Mouse (Mus musculus): ENCODE results near the gene Kif24. TPM values are rescaled to one million over a fixed set of nuclear protein-coding genes. Genes with fewer than 3 reads are reported as not detected.
A peak's percentile ranks its signal among the peaks of the same experiment; 100 is the strongest.

The Kif24 gene
- polyA plus RNA-seq, 1 experiment = 1.2 TPM

DNA sequence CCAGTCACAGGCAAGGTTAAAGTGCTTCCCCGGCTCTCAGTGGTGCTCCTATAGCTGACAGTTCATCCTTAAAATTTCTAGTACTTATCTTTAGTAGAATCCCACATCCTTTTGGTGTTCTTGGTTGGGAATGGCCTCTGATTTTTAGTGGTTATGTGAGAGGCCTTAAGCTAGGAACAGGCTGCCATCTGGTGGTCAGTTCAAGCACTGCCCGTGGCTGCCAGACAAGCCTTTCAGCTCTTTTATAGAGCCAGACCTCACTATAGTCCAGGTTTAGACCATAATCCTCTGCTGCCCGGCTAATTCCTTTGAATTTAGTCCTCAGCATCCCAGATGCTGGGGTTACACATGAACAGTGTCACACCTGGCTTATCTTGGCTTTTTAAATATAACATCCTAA is 74.6 kb downstream of the Kif24 start:
- TF ChIP-seq GATA1 (IDR thresholded peaks at IDR 0.05; ENCODE audit: borderline replicate concordance, low read length) (no peak), FLI1 (IDR thresholded peaks at IDR 0.05; ENCODE audit: low read length) (no peak)
- H3K36me3 ChIP-seq (replicated peaks; ENCODE audit: low read length) = peaks cover 97% of the 10 kb centered on the region
- no peaks in the 10 kb centered on the region for H3K27me3 ChIP-seq (replicated peaks)
- H3K4me3 ChIP-seq (replicated peaks) = no peak overlapping the region
- peaks cover 52% of the 10 kb centered on the region for H3K4me1 ChIP-seq
- no peaks in the 10 kb centered on the region for H3K9me3 ChIP-seq

DNA sequence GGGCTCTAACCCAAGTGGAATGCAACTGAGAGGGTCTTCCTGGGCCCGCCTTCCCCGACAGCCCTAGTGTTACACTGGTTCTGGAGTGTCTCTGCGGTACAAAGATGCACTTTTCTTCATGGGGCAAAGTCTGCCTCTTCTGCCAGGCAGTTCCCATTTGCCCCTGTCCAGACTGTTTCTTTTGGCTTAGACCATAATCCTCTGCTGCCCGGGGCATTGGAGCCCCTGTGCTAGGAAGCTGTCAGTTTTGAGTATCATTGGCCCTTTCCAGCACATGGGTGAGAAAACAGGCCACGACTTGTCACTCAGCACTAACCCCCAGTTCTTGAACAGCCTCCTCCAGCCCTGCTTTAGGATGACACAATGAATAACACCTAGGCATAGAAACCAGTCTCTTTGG is 75.4 kb downstream of the Kif24 start:
- H3K4me1 ChIP-seq = peaks cover 52% of the 10 kb centered on the region
- H3K4me3 ChIP-seq (replicated peaks) = peak overlapping the region; percentile 39
- H3K27me3 ChIP-seq (replicated peaks) = no peaks in the 10 kb centered on the region
- no peaks in the 10 kb centered on the region for H3K9me3 ChIP-seq
- no peak for TF ChIP-seq GATA1 (IDR thresholded peaks at IDR 0.05; ENCODE audit: borderline replicate concordance, low read length)
- no peak for TF ChIP-seq FLI1 (IDR thresholded peaks at IDR 0.05; ENCODE audit: low read length)
- peaks cover 97% of the 10 kb centered on the region for H3K36me3 ChIP-seq (replicated peaks; ENCODE audit: low read length)

DNA sequence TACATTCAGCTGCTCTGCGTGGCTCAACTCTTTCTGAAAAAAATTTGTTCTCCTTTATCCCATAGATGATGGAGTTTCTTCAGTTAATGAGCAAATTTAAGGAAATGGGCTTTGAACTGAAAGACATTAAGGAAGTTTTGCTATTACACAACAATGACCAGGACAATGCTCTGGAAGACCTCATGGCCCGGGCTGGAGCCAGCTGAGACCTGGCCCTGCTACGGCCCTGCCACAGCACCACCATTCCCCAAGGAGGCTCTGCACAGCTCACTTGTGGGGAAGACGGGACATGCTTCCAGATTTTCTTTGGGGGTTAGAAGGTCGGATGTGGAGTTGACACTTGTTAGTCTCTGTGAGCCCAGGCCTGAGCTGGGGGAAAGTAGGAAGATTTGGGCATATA is 76.1 kb downstream of the Kif24 start:
- Histone ChIP-seq H3K9me3 (no peaks in the 10 kb centered on the region), H3K36me3 (replicated peaks; ENCODE audit: low read length) (peaks cover 97% of the 10 kb centered on the region), H3K4me3 (replicated peaks) (peak overlapping the region; percentile 71), H3K27me3 (replicated peaks) (no peaks in the 10 kb centered on the region), H3K4me1 (peaks cover 52% of the 10 kb centered on the region)
- TF ChIP-seq GATA1 (IDR thresholded peaks at IDR 0.05; ENCODE audit: borderline replicate concordance, low read length) (no peak), FLI1 (IDR thresholded peaks at IDR 0.05; ENCODE audit: low read length) (no peak)

DNA sequence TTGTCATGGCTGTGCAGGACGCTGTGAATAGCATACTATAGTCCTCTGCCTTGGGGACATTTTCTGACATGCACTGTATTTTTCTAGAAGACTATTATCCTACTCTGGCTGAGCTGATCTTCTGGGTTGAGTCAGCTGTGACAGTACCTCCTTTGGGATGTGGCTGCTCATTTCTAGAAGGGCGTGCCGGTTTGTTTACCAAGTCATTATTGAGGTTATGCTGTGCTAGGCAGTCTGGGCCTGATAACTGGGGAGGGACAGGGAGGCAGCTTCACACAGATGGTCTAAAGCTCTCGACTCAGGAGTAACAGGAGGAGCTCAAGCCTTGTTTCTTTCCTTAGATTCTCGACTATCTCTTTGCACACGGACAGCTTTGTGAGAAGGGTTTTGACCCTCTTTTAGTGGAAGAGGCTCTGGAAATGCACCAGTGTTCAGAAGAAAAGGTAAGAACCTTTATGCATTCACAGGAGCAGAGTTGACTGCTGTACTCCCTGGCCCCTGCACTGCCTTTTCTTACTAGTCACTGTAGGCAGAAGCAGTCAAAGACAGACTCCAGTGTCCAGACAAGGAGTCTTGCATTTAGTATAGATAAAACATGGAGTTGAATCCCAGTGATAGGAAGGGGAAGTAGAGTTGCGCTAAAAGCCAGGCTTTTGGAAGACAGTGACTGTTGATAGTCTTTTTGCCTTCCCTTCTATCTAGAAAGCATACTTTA is 76.8 kb downstream of the Kif24 start:
- H3K27me3 ChIP-seq (replicated peaks) = no peaks in the 10 kb centered on the region
- TF ChIP-seq FLI1 (IDR thresholded peaks at IDR 0.05; ENCODE audit: low read length) (no peak), GATA1 (IDR thresholded peaks at IDR 0.05; ENCODE audit: borderline replicate concordance, low read length) (no peak)
- no peaks in the 10 kb centered on the region for H3K9me3 ChIP-seq
- H3K4me3 ChIP-seq (replicated peaks) = peak overlapping the region; percentile 80
- peaks cover 55% of the 10 kb centered on the region for H3K4me1 ChIP-seq
- peaks cover 97% of the 10 kb centered on the region for H3K36me3 ChIP-seq (replicated peaks; ENCODE audit: low read length)

DNA sequence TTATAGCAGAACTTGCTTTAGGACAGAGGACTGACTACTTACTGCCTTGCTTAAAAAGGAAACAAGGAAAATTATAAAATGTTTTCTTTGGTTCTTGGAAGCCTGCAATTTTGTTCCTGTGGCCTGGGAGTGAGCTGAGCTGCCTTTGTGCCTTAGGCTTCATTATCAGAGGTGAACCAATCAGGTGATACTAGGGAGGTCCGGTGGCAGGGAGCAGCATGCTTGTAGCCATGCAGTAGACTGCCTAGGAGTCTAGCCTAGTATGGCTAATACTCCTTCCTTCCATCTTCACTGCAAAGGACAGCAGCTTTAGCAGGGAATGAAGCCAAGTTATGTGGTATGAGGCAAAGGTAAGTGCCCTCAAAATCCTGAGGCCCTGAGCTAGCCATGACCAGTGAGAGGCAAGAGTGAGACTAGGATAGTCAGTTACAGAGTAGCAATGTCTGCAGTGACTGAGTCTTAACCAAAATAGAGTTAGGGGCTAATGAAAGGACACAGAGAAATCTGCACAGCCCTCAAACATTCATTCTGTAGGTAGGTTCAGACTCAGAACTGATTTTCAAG is 78.2 kb downstream of the Kif24 start:
- Histone ChIP-seq H3K4me1 (peaks cover 55% of the 10 kb centered on the region), H3K4me3 (replicated peaks) (peak overlapping the region; percentile 39), H3K27me3 (replicated peaks) (no peaks in the 10 kb centered on the region), H3K9me3 (no peaks in the 10 kb centered on the region), H3K36me3 (replicated peaks; ENCODE audit: low read length) (peaks cover 95% of the 10 kb centered on the region)
- no peak for TF ChIP-seq GATA1 (IDR thresholded peaks at IDR 0.05; ENCODE audit: borderline replicate concordance, low read length)

DNA sequence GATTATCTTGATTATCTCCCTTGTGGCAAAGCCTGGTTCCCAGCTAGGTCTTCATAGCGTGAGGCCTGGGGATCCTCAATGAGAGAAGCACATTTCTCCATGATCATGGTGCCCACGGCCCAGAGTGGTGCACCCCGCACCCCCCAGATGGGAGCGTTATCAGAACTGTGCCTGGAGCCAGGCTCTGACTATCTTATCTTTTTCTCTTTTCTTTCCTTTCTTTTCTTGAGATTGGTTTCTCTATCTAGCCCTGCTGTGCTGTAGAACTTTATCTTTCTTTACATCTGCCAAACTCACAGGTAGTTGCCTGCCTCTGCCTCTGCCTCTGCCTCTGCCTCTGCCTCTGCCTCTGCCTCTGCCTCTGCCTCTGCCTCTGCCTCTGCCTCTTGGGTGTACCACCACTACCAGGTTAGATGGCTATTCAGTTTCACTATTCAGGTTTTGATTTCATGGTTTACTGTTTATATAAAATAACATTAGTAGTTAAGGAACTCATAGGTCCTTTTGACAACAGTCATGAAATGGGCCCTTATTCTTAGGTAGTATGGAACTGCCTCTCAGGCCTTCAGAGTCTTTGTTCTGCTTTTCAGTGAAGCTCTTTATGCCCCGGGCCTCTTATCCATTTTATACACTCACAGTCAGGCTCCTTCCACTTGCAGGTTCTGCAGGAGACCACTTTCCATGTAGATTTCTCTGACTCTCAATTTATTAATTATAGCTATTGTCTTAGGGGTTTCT is 83.3 kb downstream of the Kif24 start:
- Histone ChIP-seq H3K4me1 (peaks cover 33% of the 10 kb centered on the region), H3K4me3 (replicated peaks) (no peak overlapping the region), H3K9me3 (no peaks in the 10 kb centered on the region), H3K27me3 (replicated peaks) (no peaks in the 10 kb centered on the region), H3K36me3 (replicated peaks; ENCODE audit: low read length) (peaks cover 96% of the 10 kb centered on the region)
- TF ChIP-seq FLI1 (IDR thresholded peaks at IDR 0.05; ENCODE audit: low read length) = no peak
- TF ChIP-seq GATA1 (IDR thresholded peaks at IDR 0.05; ENCODE audit: borderline replicate concordance, low read length) = no peak

DNA sequence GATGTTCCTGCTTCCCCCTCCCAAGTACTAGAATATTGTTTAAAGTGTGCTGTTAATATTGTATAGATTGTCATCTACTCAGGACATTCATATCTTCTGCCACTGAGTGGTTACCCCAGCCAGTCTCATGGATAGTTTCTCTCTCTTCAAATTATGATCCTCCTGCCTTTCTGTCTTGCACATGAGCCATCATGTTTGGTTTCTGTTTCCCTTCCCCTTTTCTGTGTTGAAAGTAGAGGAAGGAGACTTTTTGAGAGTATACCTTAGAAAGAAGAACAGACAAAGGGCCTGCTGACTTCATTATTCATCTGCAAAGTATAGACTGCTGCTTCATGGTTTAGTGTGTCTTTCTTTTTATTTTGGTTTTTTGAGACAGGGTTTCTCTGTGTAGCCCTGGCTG is 87.1 kb downstream of the Kif24 start:
- Histone ChIP-seq H3K36me3 (replicated peaks; ENCODE audit: low read length) (peaks cover 93% of the 10 kb centered on the region), H3K27me3 (replicated peaks) (no peaks in the 10 kb centered on the region), H3K4me3 (replicated peaks) (no peak overlapping the region), H3K9me3 (no peaks in the 10 kb centered on the region), H3K4me1 (peaks cover 52% of the 10 kb centered on the region)
- no peak for TF ChIP-seq GATA1 (IDR thresholded peaks at IDR 0.05; ENCODE audit: borderline replicate concordance, low read length)
- TF ChIP-seq FLI1 (IDR thresholded peaks at IDR 0.05; ENCODE audit: low read length) = no peak

DNA sequence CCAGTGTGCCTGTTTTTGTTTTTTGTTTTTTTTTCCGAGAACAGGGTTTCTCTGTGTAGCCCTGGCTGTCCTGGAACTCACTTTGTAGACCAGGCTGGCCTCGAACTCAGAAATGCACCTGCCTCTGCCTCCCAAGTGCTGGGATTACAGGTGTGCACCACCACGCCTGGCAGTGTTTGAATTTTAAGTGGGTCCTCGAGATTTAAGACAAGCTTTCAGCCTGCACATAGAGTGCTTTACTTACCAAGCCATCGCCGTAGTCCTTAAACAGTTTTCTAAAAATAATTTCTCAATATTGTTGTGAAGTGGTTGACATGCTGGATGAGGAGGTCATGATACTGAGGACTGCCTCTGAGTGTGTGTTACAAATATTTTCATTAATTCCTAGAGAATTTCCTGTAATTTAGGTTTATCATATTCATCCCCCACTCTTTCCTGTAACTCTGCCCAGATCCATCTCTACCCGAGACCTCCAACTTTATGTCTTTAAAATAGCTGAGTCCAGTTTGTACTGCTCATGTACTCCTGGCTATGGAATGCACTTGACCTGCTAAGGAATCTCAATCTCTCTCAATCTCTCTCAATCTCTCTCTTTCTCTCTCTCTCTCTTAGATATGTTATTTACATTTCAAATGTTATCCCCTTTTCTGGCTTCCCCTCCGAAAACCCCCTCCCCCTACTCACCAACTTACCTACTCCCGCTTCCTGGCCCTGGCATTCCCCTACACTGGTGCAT is 94.8 kb downstream of the Kif24 start:
- TF ChIP-seq GATA1 (IDR thresholded peaks at IDR 0.05; ENCODE audit: borderline replicate concordance, low read length) (no peak), FLI1 (IDR thresholded peaks at IDR 0.05; ENCODE audit: low read length) (no peak)
- Histone ChIP-seq H3K4me3 (replicated peaks) (no peak overlapping the region), H3K27me3 (replicated peaks) (no peaks in the 10 kb centered on the region), H3K9me3 (no peaks in the 10 kb centered on the region), H3K4me1 (peaks cover 67% of the 10 kb centered on the region), H3K36me3 (replicated peaks; ENCODE audit: low read length) (peaks cover 71% of the 10 kb centered on the region)

DNA sequence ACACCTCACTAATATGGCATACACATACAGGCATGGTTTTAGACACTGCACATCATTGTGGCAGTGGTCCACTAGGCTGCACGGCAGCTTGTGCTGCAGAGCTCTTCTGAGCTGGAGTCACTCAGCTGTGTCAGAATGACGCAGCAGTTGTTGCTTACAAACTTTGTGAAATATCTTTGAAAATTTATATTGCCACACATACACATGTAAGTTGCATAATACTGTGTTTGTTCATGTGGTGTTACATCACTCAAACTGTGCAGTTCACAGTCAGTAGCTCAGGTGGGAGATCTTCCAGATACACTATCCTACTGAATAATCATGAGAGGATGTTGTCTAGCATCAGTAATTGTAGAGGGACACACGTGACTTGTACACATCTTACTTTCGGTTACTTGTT is 96.5 kb downstream of the Kif24 start:
- no peaks in the 10 kb centered on the region for H3K9me3 ChIP-seq
- H3K4me3 ChIP-seq (replicated peaks) = peak overlapping the region; percentile 78
- TF ChIP-seq FLI1 (IDR thresholded peaks at IDR 0.05; ENCODE audit: low read length) (no peak), GATA1 (IDR thresholded peaks at IDR 0.05; ENCODE audit: borderline replicate concordance, low read length) (no peak)
- H3K36me3 ChIP-seq (replicated peaks; ENCODE audit: low read length) = peaks cover 62% of the 10 kb centered on the region
- H3K4me1 ChIP-seq = peaks cover 71% of the 10 kb centered on the region
- H3K27me3 ChIP-seq (replicated peaks) = no peaks in the 10 kb centered on the region
